Mouse (Mus musculus): ENCODE data around the gene Sapcd1.

DNA sequence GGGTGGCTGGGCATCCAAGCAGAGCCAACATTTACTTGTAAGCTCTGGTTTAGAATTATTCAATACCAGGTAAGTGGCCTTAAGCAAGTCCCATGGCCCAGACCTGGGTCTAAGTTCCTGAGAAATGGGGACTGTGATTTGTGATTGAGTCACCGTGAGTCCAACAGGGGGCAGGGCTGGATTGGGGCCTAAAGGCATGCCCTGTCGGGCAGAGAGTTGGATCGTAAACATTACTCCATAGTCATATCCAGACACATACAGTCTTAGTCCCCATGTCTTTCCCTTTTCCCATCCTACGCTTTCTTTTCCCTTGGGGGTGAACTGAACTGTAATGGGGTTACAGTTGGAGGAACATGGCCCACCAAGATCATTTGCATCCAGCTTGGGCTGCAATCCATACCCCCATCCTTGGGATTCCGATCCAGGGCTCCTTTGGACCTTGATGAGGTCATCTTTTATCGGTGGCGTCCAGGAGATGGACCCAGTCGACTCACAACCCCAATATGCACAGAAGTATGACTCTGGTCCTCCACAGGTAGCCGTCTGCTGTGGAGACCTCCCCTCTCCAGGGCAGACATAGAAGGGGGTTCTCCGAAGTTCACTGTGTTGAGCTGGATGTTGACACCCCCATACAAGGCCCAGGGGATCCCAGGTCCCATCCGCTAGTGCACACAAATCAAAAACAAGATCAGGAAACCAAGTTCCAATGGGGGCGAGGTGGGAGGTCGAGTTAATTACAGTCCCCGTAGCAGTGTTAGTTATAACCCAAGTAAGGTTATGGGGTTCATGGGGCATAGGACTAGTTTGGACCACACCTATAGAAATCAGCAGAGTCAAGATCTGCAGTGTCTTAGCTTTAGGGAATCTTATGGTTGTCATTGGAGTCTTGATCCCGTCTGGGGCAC is 29.0 kb downstream of the Sapcd1 start:
- no peak for TF ChIP-seq POLR2A (IDR thresholded peaks at IDR 0.05; ENCODE audit: low read depth, low read length)
- TF ChIP-seq CTCF (conservative IDR thresholded peaks at IDR 0.05; ENCODE audit: insufficient read depth, insufficient read length, low read depth, low read length): no peak

Measured in kidney, adult 2 months (tissue).